Mouse (Mus musculus): ENCODE measurements around the gene Satl1. TPM values are rescaled to one million over a fixed set of nuclear protein-coding genes. Genes with fewer than 3 reads are reported as not detected.

Satl1 gene
- total and polyA plus RNA-seq, 3 experiments = not detected

DNA sequence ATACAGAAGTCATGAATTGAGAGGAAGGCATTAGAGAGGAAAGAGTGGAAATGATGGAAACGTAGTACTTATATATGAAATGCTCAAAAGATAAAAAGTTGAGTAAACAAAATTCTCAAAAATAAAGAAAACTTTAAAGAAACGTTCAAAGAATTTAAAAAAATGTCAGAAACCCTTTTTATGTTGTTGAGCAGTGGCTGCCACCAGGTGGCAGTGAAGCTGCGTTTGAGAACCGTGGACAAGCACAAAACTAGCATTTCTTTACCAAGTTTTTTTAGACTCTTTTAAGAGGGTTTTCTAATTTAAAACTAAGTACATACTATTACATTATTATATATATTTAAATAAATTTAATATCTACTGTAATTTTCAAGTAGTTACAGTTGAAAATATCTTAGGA lies 38.2 kb downstream of the Satl1 start:
- TF ChIP-seq CTCF (IDR thresholded peaks at IDR 0.05) = peak; percentile 63
- no peak for TF ChIP-seq EP300 (IDR thresholded peaks at IDR 0.05; ENCODE audit: insufficient read depth, low read depth, low read length)
- no peak for TF ChIP-seq POLR2A (IDR thresholded peaks at IDR 0.05; ENCODE audit: insufficient read depth, low read depth, low read length)
- no peaks in the 10 kb centered on the region for H3K27me3 ChIP-seq (ENCODE audit: control insufficient read depth, insufficient read depth, low read length)
- WGBS = 38% methylated on average over 4 of the region's 4 CpGs
- H3K27ac ChIP-seq = no peak overlapping the region
- no peaks in the 10 kb centered on the region for H3K79me2 ChIP-seq (replicated peaks; ENCODE audit: control insufficient read depth, insufficient read depth, low read length)
- no peak overlapping the region for H3K9ac ChIP-seq (ENCODE audit: low read depth, low read length)
- no peaks in the 10 kb centered on the region for H3K36me3 ChIP-seq (ENCODE audit: control insufficient read depth, insufficient read depth, low read length)
- intact Hi-C loops (cut with DNase I) = no loop called here
- DNase-seq = no peak
- no peaks in the 10 kb centered on the region for H3K4me1 ChIP-seq (ENCODE audit: control insufficient read depth, insufficient read depth, low read length)
- H3K4me3 ChIP-seq = no peak overlapping the region

DNA sequence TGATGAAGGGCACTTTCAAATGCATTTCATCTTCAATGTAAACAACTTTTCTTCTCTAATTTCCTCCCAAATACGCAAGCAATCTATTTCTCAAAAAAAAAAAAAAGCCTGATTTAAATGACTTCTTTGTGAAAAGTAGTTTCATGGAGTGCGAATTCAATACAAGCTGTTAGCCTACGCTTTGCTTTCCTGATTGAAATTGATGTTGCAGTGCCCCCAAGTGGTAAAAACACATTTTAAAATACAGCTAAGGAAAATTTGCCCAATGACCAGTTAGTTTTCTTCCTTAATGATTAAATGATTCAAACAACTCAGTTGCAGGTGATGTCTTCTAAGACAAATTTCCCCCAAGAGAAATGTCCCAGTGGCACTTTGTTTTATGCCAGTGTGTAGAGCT lies 58.2 kb downstream of the Satl1 start:
- intact Hi-C loops (cut with DNase I) = no loop called here
- no peak overlapping the region for H3K9ac ChIP-seq (ENCODE audit: low read depth, low read length)
- H3K27ac ChIP-seq = no peak overlapping the region
- 46% methylated on average over 3 of the region's 3 CpGs for WGBS
- H3K36me3 ChIP-seq (ENCODE audit: control insufficient read depth, insufficient read depth, low read length) = no peaks in the 10 kb centered on the region
- H3K27me3 ChIP-seq (ENCODE audit: control insufficient read depth, insufficient read depth, low read length) = no peaks in the 10 kb centered on the region
- H3K79me2 ChIP-seq (replicated peaks; ENCODE audit: control insufficient read depth, insufficient read depth, low read length) = no peaks in the 10 kb centered on the region
- TF ChIP-seq CTCF (IDR thresholded peaks at IDR 0.05) (peak; percentile 72), POLR2A (IDR thresholded peaks at IDR 0.05; ENCODE audit: insufficient read depth, low read depth, low read length) (no peak)
- no peak overlapping the region for H3K4me3 ChIP-seq
- H3K4me1 ChIP-seq (ENCODE audit: control insufficient read depth, insufficient read depth, low read length) = no peaks in the 10 kb centered on the region
- no peak for DNase-seq

DNA sequence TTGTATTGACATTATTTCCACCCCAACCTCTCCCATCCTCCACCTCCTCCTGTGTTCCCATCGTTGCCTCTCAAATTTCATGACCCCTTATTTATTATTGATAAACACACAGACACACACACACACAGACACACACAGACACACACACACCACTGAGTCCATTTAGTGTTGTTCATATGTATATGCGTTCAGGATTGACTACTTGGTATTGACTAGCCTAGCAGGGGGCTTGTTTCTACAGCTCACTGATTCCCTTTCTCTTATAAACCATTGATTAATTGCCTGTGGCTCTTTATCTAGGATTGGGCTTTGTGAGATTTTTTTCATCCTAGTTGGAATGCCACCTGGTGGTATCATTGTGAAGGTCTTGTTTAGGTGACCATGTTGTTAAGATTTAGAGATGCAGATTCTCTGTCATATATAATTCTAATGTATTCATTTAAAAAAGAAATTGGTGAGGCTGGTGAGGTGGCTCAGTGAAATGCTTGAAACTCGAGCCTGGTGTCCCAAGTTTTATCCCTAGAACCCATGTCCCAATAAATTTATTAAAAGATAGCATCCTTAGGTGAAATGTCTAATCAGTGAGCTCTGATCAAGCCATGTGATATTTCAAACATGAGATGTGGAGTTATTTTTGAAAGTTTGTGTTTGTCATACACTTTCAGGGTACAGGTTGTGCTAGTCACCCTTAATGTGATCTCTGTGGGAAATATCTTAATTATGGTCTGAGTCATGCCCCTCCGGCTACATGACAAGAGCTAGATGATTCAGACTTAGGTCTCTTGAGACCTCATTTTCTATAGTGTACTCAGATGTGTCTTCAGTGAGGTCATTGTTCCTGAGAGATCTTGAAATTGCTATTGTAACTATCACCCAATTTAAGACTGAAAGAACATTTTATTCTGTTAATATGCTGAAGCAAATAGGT lies 58.8 kb downstream of the Satl1 start:
- no peak overlapping the region for H3K4me3 ChIP-seq
- H3K27me3 ChIP-seq (ENCODE audit: control insufficient read depth, insufficient read depth, low read length) = no peaks in the 10 kb centered on the region
- H3K4me1 ChIP-seq (ENCODE audit: control insufficient read depth, insufficient read depth, low read length) = no peaks in the 10 kb centered on the region
- no peak overlapping the region for H3K9ac ChIP-seq (ENCODE audit: low read depth, low read length)
- no peaks in the 10 kb centered on the region for H3K79me2 ChIP-seq (replicated peaks; ENCODE audit: control insufficient read depth, insufficient read depth, low read length)
- TF ChIP-seq CTCF (IDR thresholded peaks at IDR 0.05) (peak; percentile 17; the same call in 1 of the 2 replicates), POLR2A (IDR thresholded peaks at IDR 0.05; ENCODE audit: insufficient read depth, low read depth, low read length) (no peak), EP300 (IDR thresholded peaks at IDR 0.05; ENCODE audit: insufficient read depth, low read depth, low read length) (no peak)
- no peak overlapping the region for H3K27ac ChIP-seq
- intact Hi-C loops (cut with DNase I) = no loop called here
- 73% methylated on average over 4 of the region's 4 CpGs for WGBS
- no peaks in the 10 kb centered on the region for H3K36me3 ChIP-seq (ENCODE audit: control insufficient read depth, insufficient read depth, low read length)
- no peak for DNase-seq

DNA sequence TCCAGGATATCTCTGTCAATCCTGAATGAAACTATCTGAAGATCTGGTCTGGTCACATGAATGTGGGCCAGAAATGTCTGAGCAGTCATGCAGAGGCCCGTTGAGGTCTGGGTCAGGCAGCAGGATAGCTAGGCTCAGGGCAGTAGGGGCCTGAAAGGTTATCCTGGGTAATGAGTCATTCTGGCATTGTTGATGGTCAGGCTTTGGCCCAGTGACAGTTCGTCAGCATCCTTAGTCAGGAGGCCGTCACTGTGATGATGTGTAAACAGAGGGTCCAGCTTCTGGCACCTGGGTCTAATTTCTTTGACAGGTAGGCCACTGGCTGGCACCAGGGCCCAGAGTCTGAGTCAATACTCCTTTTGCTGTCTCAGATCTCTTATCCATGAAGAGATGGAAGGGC lies 67.1 kb downstream of the Satl1 start:
- no peak for TF ChIP-seq CTCF (IDR thresholded peaks at IDR 0.05)
- no peaks in the 10 kb centered on the region for H3K36me3 ChIP-seq (ENCODE audit: control insufficient read depth, insufficient read depth, low read length)
- no peak for DNase-seq
- no peaks in the 10 kb centered on the region for H3K27me3 ChIP-seq (ENCODE audit: control insufficient read depth, insufficient read depth, low read length)
- H3K79me2 ChIP-seq (replicated peaks; ENCODE audit: control insufficient read depth, insufficient read depth, low read length) = no peaks in the 10 kb centered on the region
- no peak overlapping the region for H3K9ac ChIP-seq (ENCODE audit: low read depth, low read length)
- H3K4me3 ChIP-seq = no peak overlapping the region
- no peak overlapping the region for H3K27ac ChIP-seq
- 43% methylated on average over 3 of the region's 3 CpGs for WGBS
- intact Hi-C loops (cut with DNase I) = no loop called here
- no peaks in the 10 kb centered on the region; the same call in none of the 2 replicates for H3K4me1 ChIP-seq (ENCODE audit: control insufficient read depth, insufficient read depth, low read length)

Other genes with a start within 250 kb of the Satl1 start
- not detected for gene 4933403O08Rik, start 167.7 kb downstream of the Satl1 start, total RNA-seq (2021)
- not detected in 2 replicates for gene 4933403O08Rik, start 167.7 kb downstream of the Satl1 start, polyA plus RNA-seq (2012; rRNA removed)
- gene Apool, start 95.4 kb downstream of the Satl1 start, total RNA-seq (2021) = 10 to 100 TPM; 60.0 to 66.6 TPM
- 16.2 and 34.1 TPM in 2 replicates for gene Apool, start 95.4 kb downstream of the Satl1 start, polyA plus RNA-seq (2012; rRNA removed)
- not detected for gene 2010106E10Rik, start 88.5 kb upstream of the Satl1 start, total RNA-seq (2021)
- gene 2010106E10Rik, start 88.5 kb upstream of the Satl1 start, polyA plus RNA-seq (2012; rRNA removed) = not detected in 2 replicates
- gene Zfp711, start 193.7 kb upstream of the Satl1 start, total RNA-seq (2021) = under 1 TPM; 0.14 to 0.47 TPM
- gene Zfp711, start 193.7 kb upstream of the Satl1 start, polyA plus RNA-seq (2012; rRNA removed) = 0.15 and 0.18 TPM in 2 replicates

All from heart, adult 2 months (tissue).